ENCODE assay signal across 15 mouse cellular contexts in genomic region chr8:126528434-126529080, GRCm38 (mm10). TPM values are rescaled to one million over a fixed set of nuclear protein-coding genes. Genes with fewer than 3 reads are reported as not detected.
A peak's percentile ranks its signal among the peaks of the same experiment; 100 is the strongest.
DNase-seq lines count a peak whose midpoint lies in the region; ATAC-seq lines count a peak whose summit lies in the region.
"Had no signal": no experiment of that assay in that cellular context is flagged by ENCODE, and none has a peak within 500 bp of the region (broad histone marks: within the 10 kb centered on the region; RNA-seq: fewer than 3 reads in every experiment).

No protein-coding gene starts in this region.

- peaks cover 71% of the 10 kb centered on the region for H3K4me1 ChIP-seq in heart, embryonic 16.5 days (ENCODE audit: control insufficient read depth, insufficient read depth, low read length)
- H3K4me1 ChIP-seq in forebrain, embryonic 15.5 days, result peaks cover 18% of the 10 kb centered on the region

- no peaks in the 10 kb centered on the region for H3K27me3 ChIP-seq in heart, embryonic 16.5 days (ENCODE audit: control insufficient read depth, insufficient read depth, low read length)
- H3K27me3 ChIP-seq in forebrain, embryonic 15.5 days, result no peaks in the 10 kb centered on the region
- H3K27me3 ChIP-seq: limb, embryonic 15.5 days had no signal

- no peak overlapping the region for H3K4me2 ChIP-seq in heart, embryonic 16.5 days (ENCODE audit: low read depth, low read length)
- no peak overlapping the region for H3K4me2 ChIP-seq in forebrain, embryonic 15.5 days (replicated peaks)
- H3K4me2 ChIP-seq: limb, embryonic 15.5 days had no signal

- DNase-seq in frontal cortex, postnatal 14 days (ENCODE audit: low spot score in 2 of 2), result no peak
- no peak for DNase-seq in heart, postnatal 36 days
- peak; percentile 84 for DNase-seq in right cerebral cortex, adult 18-20 months
- no peak for DNase-seq in right cerebral cortex, postnatal 14 days
- peak; percentile 85 for DNase-seq in telencephalon, adult 2 months (ENCODE audit: low read depth, low spot score)
- DNase-seq: adrenal gland, postnatal 25 days; cerebellum, postnatal 25 days; kidney, adult 8-10 months had no signal

- 53% methylated on average over 9 of the region's 9 CpGs for WGBS in heart, embryonic 16.5 days
- WGBS in forebrain, embryonic 15.5 days, result 57% methylated on average over 9 of the region's 9 CpGs

- ATAC-seq in frontal cortex, adult (ENCODE audit: low TSS enrichment), result peak; percentile 73
- ATAC-seq in heart, embryonic 16.5 days (replicated peaks; ENCODE audit: extremely low read depth, insufficient read depth, low FRiP score), result no peak
- no peak for ATAC-seq in forebrain, embryonic 15.5 days (replicated peaks)
- ATAC-seq: activated CD4-positive, CD25-positive, alpha-beta regulatory T cell, adult 4 months; lung, postnatal 0 days; midbrain, embryonic 16.5 days had no signal

- H3K9ac ChIP-seq in heart, embryonic 16.5 days (ENCODE audit: low read length), result 0 out of 2 replicates have a peak overlapping the region, but pooled peaks have one; percentile 2
- H3K9ac ChIP-seq in forebrain, embryonic 15.5 days (replicated peaks), result no peak overlapping the region
- H3K9ac ChIP-seq: limb, embryonic 15.5 days had no signal

- H3K27ac ChIP-seq in heart, embryonic 16.5 days (ENCODE audit: low read length), result peak overlapping the region; percentile 94
- H3K27ac ChIP-seq in forebrain, embryonic 15.5 days (replicated peaks), result no peak overlapping the region
- H3K27ac ChIP-seq: limb, embryonic 15.5 days had no signal

- H3K9me3 ChIP-seq in heart, embryonic 16.5 days (replicated peaks; ENCODE audit: control insufficient read depth, low read length), result no peaks in the 10 kb centered on the region
- H3K9me3 ChIP-seq in forebrain, embryonic 15.5 days, result no peaks in the 10 kb centered on the region
- H3K9me3 ChIP-seq: limb, embryonic 15.5 days had no signal

- intact Hi-C loops in heart, postnatal 36 days (cut with DNase I), result loop anchor here (2.0 to 5.0 kb wide), 2 partner anchors 39 to 56 kb away; no protein-coding TSS in a partner anchor

- H3K36me3 ChIP-seq in heart, embryonic 16.5 days (ENCODE audit: control insufficient read depth, insufficient read depth), result no peaks in the 10 kb centered on the region
- no peaks in the 10 kb centered on the region for H3K36me3 ChIP-seq in forebrain, embryonic 15.5 days
- H3K36me3 ChIP-seq: limb, embryonic 15.5 days had no signal

- no peak overlapping the region for H3K4me3 ChIP-seq in heart, embryonic 16.5 days (ENCODE audit: low read length)
- H3K4me3 ChIP-seq in forebrain, embryonic 15.5 days, result no peak overlapping the region
- H3K4me3 ChIP-seq: limb, embryonic 15.5 days had no signal

RNA-seq across cellular contexts. Expression of gene Tarbp1, which starts 53.7 kb away (rescaled TPM):
- polyA plus RNA-seq in heart, embryonic 16.5 days (2015; fragmentation: Nextera tagmentation; extraction: Ambion mirVana), result 1.6 and 1.7 TPM in 2 replicates
- 1 to 10 TPM; 3.7 to 4.9 TPM for total RNA-seq in heart, postnatal 36 days (2021)
- 1.6 and 1.9 TPM in 2 replicates for polyA plus RNA-seq in forebrain, embryonic 15.5 days (2015; fragmentation: Nextera tagmentation; extraction: Ambion mirVana)

Comparison
In these comparisons a context has a peak if more than half of its experiments do, and no peak if none do; other contexts are left out.
1. DNase-seq: peak in right cerebral cortex, adult 18-20 months (single experiment) and telencephalon, adult 2 months (single experiment); none in frontal cortex, postnatal 14 days (0 of 2), heart, postnatal 36 days (0 of 2) and right cerebral cortex, postnatal 14 days (single experiment).